Mouse (Mus musculus): ENCODE data around the gene Hist1h3b.

Gene Hist1h3b

DNA sequence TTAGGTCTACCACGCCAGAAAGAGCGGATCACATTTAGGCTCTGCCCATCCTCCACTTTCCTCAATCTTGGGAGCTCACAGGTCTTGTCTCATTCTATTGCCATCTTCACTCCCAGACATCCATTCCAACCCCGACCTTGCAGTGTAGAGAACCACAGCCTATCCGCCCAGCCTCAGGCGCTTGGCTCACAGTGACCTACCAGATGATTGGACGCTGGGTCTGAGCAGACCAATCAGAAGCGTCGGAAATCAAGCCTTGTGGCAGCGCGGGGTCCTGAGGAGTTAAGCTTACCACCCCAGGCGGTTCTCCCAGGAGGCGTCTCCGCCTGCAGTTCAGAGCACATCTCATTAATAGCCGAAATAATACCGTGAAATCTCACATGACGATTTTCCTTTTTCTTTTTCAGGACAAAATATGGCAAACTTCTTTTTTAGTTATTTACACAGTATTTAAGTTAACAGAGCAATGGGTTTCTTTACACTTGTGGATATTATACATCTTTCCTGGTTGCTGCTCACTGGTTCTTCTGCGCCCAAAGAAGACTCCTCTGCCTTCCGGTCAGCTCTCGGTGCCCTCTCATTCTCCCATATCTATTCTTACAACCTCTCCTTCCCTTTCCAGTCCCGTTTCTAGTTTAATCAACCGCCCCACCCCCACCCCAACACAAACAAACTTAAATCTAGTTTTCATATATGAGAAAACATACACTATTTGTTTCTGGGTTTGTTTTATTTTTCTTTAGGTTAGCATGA is 20.7 kb downstream of the Hist1h3b start:
- DNase-seq (ENCODE audit: extremely low spot score, low spot score): peak; percentile 54

DNA sequence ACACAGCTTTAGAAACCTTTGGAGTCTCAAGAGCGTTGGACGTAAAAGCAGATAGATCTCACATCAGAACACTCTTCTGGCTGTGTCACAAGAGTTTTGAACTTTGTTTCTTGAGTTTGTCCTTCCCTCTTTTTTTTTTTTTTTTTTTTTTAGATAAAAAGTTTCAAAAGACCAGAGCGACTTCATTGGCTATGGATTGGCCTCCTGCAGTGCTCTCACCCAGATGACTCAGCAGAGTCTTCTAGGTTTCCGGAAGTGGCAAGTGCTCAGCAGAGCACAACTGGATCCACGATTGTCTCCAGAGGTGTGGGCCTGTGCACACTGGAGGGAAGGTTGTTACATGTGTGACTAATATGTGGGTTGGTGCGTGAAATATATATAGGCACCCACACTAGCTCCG is 26.3 kb downstream of the Hist1h3b start:
- DNase-seq (ENCODE audit: extremely low spot score, low spot score): no peak

DNA sequence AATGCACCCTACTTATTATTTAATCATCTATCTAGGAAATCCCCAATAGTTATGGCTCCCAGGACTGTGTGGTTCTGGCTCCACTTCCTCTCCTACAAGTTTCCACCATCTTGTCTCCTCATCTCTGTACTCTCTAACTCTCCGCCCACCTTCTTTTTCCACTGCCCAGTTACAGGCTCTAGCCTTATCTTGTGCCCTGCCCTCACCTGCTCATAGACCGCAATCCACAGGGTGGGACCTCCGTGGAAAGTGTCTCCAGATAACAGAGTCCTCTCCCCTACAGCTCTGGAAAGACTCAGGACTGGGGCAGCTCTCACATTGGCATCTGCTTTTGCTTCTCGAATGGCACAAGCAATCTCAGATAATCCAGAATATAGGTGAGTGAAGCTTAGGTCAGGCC is 27.0 kb downstream of the Hist1h3b start:
- no peak for DNase-seq (ENCODE audit: extremely low spot score, low spot score)

DNA sequence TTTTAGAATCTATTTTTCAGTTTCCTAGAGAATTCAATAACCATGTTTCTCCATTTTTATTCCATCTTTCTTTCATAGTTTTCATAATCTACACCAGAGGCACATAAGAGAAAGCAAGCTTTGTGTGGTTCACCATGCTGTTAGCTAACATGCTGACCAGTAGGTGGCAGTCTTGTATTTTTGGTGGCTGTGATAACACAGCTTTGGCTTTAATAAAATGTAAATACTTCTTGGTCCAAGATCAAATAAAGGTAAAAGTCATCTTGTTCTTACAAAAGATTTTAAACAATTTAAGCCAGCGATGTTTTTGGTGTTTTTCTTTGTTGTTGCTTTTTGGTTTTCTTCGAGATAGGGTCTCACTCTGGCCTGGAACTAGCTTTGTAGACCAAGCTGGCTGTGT is 40.5 kb downstream of the Hist1h3b start:
- no peak for DNase-seq (ENCODE audit: extremely low spot score, low spot score)

DNA sequence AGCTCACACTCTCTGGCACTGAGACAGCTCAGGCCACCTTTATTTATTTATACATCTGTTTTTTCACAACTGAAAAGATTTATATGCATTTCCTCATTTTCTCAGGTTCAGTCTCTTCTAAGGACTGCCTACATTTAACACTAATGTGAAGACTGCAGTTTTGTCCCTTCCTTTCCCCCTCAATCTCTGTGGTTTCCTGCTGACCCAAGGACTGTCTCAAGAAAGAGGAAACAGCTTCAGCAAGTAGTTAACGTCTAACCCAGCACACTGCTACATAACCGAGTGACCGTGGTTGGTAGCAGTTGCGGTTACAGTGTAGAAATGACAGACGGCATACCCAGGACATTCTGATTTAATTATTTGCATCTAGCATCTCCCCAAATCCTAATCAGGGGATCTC is 47.3 kb downstream of the Hist1h3b start:
- no peak for DNase-seq (ENCODE audit: extremely low spot score, low spot score)
